Mouse (Mus musculus) heart, adult 2 months (tissue): ENCODE data around the gene Rpl23a. TPM values are rescaled to one million over a fixed set of nuclear protein-coding genes. Genes with fewer than 3 reads are reported as not detected.

Experiments
- DNase-seq, 2 experiments: peaks; one replicate each; pipeline ENCODE4 v3.0.0; 2021
- H3K27ac ChIP-seq: fragments of 200-600 bp; 2 replicates; pipeline ENCODE4 v1.8.1; 2022
- H3K27me3 ChIP-seq: fragments of 200-500 bp; 2 replicates; pipeline ENCODE4 v1.6.1; 2012; ENCODE audit warnings: mild to moderate bottlenecking, low read length, inconsistent platforms, mixed read lengths; ENCODE audit not compliant: control insufficient read depth, insufficient read depth
- H3K36me3 ChIP-seq: fragments of 200-500 bp; 2 replicates; pipeline ENCODE4 v1.6.1; 2012; ENCODE audit warnings: low read length, inconsistent platforms; ENCODE audit not compliant: control insufficient read depth, insufficient read depth
- H3K4me1 ChIP-seq: fragments of 200-500 bp; 2 replicates; pipeline ENCODE4 v1.6.1; 2011; ENCODE audit warnings: low read length; ENCODE audit not compliant: control insufficient read depth, insufficient read depth
- H3K4me3 ChIP-seq: fragments of 200-600 bp; 2 replicates; pipeline ENCODE4 v1.8.1; 2022
- H3K79me2 ChIP-seq: fragments of 200-500 bp; replicated peaks from 2 replicates; pipeline ENCODE4 v1.6.1; 2012; ENCODE audit warnings: mild to moderate bottlenecking, inconsistent platforms, low read length, moderate library complexity, mixed read lengths; ENCODE audit not compliant: control insufficient read depth, insufficient read depth
- H3K9ac ChIP-seq: fragments of 200-500 bp; 2 replicates; pipeline ENCODE4 v1.6.1; 2012; ENCODE audit warnings: low read depth, mild to moderate bottlenecking, control low read depth, inconsistent platforms, low read length, mixed read lengths
- CTCF ChIP-seq: fragments of 200-600 bp; IDR thresholded peaks from 2 replicates; pipeline ENCODE4 v1.8.1; 2022; ENCODE audit warnings: antibody characterized with exemption, mild to moderate bottlenecking, moderate library complexity
- EP300 ChIP-seq: fragments of 200-500 bp; IDR thresholded peaks from 2 replicates; pipeline ENCODE4 v1.6.1; 2011; ENCODE audit warnings: low read depth, low read length, control low read depth; ENCODE audit not compliant: insufficient read depth
- POLR2A ChIP-seq: fragments of 200-500 bp; IDR thresholded peaks from 2 replicates; pipeline ENCODE4 v1.6.1; 2011; ENCODE audit warnings: mild to moderate bottlenecking, low read depth, low read length, control low read depth; ENCODE audit not compliant: insufficient read depth
- WGBS: fragments of 180-500 bp; shearing (Covaris S2); methylation state at CpG from one replicate; pipeline ENCODE4 v1.1.7; 2018; 5-methylcytosine and 5-hydroxymethylcytosine counted together
- intact Hi-C: fragments of 180-260 bp; cut with DNase I; formaldehyde crosslinking; loops from one replicate; pipeline ENCODE4 v1.15.1; 2025
- polyA plus RNA-seq: library from polyadenylated mRNA; depleted of rRNA; stranded (reverse); fragments of >200 nt; gene quantifications from 2 replicates; pipeline ENCODE4 v1.2.3, GENCODE M21; 2012
- total RNA-seq, 2 experiments: library from RNA; stranded (reverse); gene quantifications; 2 replicates each; pipeline ENCODE4 v1.2.3; 2021

The Rpl23a gene
- total and polyA plus RNA-seq, 3 experiments: 155 to 911 (median 801) TPM

GRCm38 (mm10) chr11:78172034-78172747 lies 11.2 kb downstream of the Rpl23a start:
- intact Hi-C loops: no loop called here
- H3K36me3 ChIP-seq: no peaks in the 10 kb centered on the region
- TF ChIP-seq CTCF (0 out of 2 replicates have a peak, but pooled peaks have one; percentile 17), EP300 (no peak)
- no peaks in the 10 kb centered on the region for H3K79me2 ChIP-seq
- H3K27ac ChIP-seq: no peak overlapping the region
- no peak overlapping the region for H3K4me3 ChIP-seq
- no peaks in the 10 kb centered on the region for H3K27me3 ChIP-seq
- 81% methylated on average over 16 of the region's 16 CpGs for WGBS
- no peak overlapping the region for H3K9ac ChIP-seq
- peaks cover 2% of the 10 kb centered on the region; the same call in 1 of the 2 replicates for H3K4me1 ChIP-seq
- no peak for DNase-seq

- 71% methylated on average over 4 of the region's 4 CpGs for WGBS
- H3K27ac ChIP-seq: no peak overlapping the region
- H3K27me3 ChIP-seq: no peaks in the 10 kb centered on the region
- H3K36me3 ChIP-seq: no peaks in the 10 kb centered on the region
- intact Hi-C loops: no loop called here
- H3K4me3 ChIP-seq: no peak overlapping the region
- no peaks in the 10 kb centered on the region for H3K79me2 ChIP-seq
- no peak overlapping the region for H3K9ac ChIP-seq
- peak; percentile 41 for TF ChIP-seq CTCF
- TF ChIP-seq EP300: no peak
- TF ChIP-seq POLR2A: no peak
- H3K4me1 ChIP-seq: peaks cover 2% of the 10 kb centered on the region; the same call in 1 of the 2 replicates
- DNase-seq: no peak
Measured at GRCm38 (mm10) chr11:78171328-78171727, 12.1 kb downstream of the Rpl23a start.

- WGBS: 88% methylated on average over 15 of the region's 15 CpGs
- TF ChIP-seq EP300 (no peak), POLR2A (no peak), CTCF (no peak)
Measured at GRCm38 (mm10) chr11:78170306-78170705, 13.1 kb downstream of the Rpl23a start.

GRCm38 (mm10) chr11:78168541-78169468 lies 14.6 kb downstream of the Rpl23a start:
- Histone ChIP-seq H3K36me3 (no peaks in the 10 kb centered on the region), H3K9ac (no peak overlapping the region), H3K27me3 (no peaks in the 10 kb centered on the region), H3K4me3 (no peak overlapping the region), H3K79me2 (no peaks in the 10 kb centered on the region), H3K4me1 (no peaks in the 10 kb centered on the region), H3K27ac (no peak overlapping the region)
- TF ChIP-seq EP300 (no peak), CTCF (no peak), POLR2A (no peak)
- DNase-seq: peak in 1 of 2 experiments; percentile 34
- 69% methylated on average over 19 of the region's 19 CpGs for WGBS
- intact Hi-C loops: loop anchor here (5.0 kb wide), 1 partner anchor 562 kb away; the partner anchor contains the start of gene Taok1

More at GRCm38 (mm10) chr11:78170306-78170705, 13.1 kb downstream of the Rpl23a start:
- intact Hi-C loops: no loop called here
- Histone ChIP-seq H3K27ac (no peak overlapping the region), H3K27me3 (no peaks in the 10 kb centered on the region), H3K79me2 (no peaks in the 10 kb centered on the region), H3K36me3 (no peaks in the 10 kb centered on the region), H3K9ac (no peak overlapping the region), H3K4me3 (no peak overlapping the region), H3K4me1 (no peaks in the 10 kb centered on the region)
- no peak for DNase-seq

- no peaks in the 10 kb centered on the region for H3K36me3 ChIP-seq
- 92% methylated on average over 14 of the region's 14 CpGs for WGBS
- H3K4me1 ChIP-seq: peaks cover 3% of the 10 kb centered on the region; the same call in 1 of the 2 replicates
- H3K9ac ChIP-seq: no peak overlapping the region
- TF ChIP-seq CTCF: no peak
- no peak for TF ChIP-seq POLR2A
- TF ChIP-seq EP300: no peak
- intact Hi-C loops: loop anchor here (5.0 kb wide), 1 partner anchor 560 kb away; the partner anchor contains the start of gene Taok1
- no peaks in the 10 kb centered on the region for H3K79me2 ChIP-seq
- no peak overlapping the region for H3K4me3 ChIP-seq
- no peaks in the 10 kb centered on the region for H3K27me3 ChIP-seq
- H3K27ac ChIP-seq: no peak overlapping the region
- DNase-seq: no peak
Measured at GRCm38 (mm10) chr11:78167257-78167959, 16.0 kb downstream of the Rpl23a start.
